Mouse (Mus musculus): Measurements from ENCODE around the gene B9d2. TPM values are rescaled to one million over a fixed set of nuclear protein-coding genes. Genes with fewer than 3 reads are reported as not detected.

The B9d2 gene
- total RNA-seq, 2 experiments from 2014 or later: 8.7 to 9.7 TPM

- TF ChIP-seq CTCF (IDR thresholded peaks at IDR 0.05): no peak
- H3K27ac ChIP-seq: no peak overlapping the region
- H3K4me3 ChIP-seq: peak overlapping the region; percentile 26; the same call in 1 of the 2 replicates
- intact Hi-C loops (cut with DNase I): no loop called here
- DNase-seq: peak; percentile 85
Measured at GRCm38 (mm10) chr7:25676085-25676781, 4.3 kb upstream of the B9d2 start.

DNA sequence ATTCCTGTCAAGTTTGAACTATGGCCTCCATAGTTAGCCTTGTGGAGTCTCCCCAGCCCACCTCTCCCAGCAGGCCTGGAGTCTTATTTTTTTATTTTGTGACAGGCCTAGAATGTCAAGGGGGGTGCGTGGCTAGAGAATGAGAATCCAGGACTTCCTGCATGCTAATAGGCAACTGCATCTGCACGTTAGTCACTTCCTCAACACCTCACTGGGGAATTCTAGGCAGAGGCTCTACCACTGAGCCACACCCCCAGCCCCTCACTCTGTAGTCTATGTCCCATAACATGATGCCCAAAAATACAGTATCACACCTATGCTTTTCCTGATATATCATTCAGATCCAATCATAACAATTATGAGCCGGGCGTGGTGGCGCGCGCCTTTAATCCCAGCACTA, 3.6 kb upstream of the B9d2 start:
- intact Hi-C loops (cut with DNase I): no loop called here
- TF ChIP-seq CTCF (IDR thresholded peaks at IDR 0.05): no peak
- no peak overlapping the region for H3K27ac ChIP-seq
- DNase-seq: no peak
- H3K4me3 ChIP-seq: no peak overlapping the region

DNA sequence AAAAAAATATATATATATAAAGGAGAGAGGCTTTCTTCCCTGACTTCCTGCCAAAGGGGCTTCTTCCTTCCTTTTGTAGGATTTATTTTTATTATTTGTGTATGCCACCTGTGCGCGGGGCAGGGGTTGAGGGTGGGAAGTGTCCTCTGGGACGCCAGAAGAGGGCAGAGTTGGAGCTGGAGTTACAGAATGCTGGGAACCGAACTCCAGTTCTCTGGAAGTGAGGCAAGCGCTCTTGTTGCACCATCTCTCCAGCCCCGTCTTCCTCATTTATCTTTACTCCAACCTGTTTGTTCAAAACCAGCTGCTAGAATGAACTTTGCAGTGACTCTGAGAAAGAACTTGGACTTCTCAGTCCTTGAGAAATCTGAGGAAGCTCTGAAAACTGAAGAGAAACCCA, 609 bp upstream of the B9d2 start:
- intact Hi-C loops (cut with DNase I): no loop called here
- DNase-seq: no peak
- peak overlapping the region; percentile 97 for H3K4me3 ChIP-seq
- TF ChIP-seq CTCF (IDR thresholded peaks at IDR 0.05): peak; percentile 24; the same call in 1 of the 2 replicates
- H3K27ac ChIP-seq: peak overlapping the region; percentile 97

DNA sequence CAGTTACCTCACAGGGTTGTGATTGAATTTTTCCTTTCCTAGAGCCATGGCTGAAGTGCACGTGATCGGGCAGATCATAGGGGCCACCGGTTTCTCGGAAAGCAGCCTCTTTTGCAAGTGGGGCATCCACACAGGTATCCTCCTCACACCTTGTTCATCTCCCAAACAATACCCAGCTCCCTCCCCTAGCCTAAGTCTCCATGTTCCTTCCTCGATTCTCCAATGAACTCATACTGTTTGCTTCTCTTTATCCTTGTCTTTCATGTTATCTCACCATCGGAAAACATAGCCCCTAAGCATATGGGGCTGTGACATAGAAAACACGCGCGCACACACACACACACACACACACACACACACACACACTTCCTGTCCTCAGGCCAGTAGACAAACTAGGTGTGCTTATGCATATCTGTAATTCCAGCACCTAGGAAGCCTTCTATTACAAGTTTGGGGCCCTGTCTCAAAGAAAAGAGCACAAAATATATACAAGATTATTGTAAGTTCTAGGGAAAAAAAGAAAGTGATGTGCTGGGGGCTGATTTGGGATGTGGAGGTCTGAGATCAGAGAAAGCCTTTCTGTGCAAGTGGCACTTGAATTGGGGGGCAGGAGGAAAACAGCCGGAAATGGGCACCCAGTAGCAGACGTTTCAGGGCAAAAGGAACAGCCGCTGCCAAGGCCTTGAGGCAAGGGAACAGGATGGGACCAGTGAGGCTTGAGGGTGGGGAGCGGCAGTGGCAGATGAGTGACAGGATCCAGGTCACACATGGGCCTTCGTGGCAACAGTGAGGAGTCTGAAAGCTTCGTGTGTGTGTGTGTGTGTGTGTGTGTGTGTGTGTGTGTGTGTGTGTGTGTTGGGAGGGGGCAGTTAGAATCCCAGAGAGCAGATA, 1.0 kb downstream of the B9d2 start:
- intact Hi-C loops (cut with DNase I): no loop called here
- DNase-seq: no peak
- Histone ChIP-seq H3K27ac (peak overlapping the region; percentile 97; the same call in 1 of the 2 replicates), H3K4me3 (peak overlapping the region; percentile 97)
- no peak for TF ChIP-seq CTCF (IDR thresholded peaks at IDR 0.05)

DNA sequence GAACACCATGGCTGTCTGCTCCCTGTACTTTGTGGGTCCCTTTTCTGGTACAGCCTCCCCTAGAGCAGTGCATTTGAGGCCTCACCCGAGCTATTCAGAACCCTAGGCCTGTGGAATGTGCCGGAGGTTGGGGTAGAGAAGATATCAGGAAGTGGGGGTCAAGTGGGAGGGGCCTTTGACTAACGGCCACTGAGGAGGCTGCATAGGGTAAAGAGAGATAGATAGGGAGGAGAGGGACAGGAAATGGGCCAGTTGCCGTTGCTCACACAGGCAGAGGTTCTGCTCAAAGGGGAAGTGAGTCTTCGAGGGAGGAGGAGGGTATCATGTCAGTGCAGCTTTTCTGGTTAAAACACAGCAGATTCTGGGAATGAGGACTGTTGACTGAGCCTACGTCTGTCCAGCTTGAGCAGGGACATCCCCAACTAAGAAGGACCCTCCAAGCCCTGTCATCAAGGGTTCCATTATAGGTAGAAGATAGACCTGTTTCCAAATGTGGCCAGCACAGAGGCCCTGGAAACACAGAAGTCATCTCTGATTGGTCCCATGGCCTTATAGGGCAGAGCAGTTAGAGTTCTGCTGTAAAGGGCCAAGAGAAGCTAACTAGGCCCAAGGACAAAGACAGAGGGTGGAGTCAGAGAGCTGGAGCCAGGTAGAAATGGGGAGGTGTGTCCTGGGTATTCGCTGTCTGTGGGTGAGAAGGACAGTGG, 3.0 kb downstream of the B9d2 start:
- H3K4me3 ChIP-seq: no peak overlapping the region
- no peak for TF ChIP-seq CTCF (IDR thresholded peaks at IDR 0.05)
- no peak for DNase-seq
- no peak overlapping the region; the same call in 1 of the 2 replicates for H3K27ac ChIP-seq
- intact Hi-C loops (cut with DNase I): no loop called here

DNA sequence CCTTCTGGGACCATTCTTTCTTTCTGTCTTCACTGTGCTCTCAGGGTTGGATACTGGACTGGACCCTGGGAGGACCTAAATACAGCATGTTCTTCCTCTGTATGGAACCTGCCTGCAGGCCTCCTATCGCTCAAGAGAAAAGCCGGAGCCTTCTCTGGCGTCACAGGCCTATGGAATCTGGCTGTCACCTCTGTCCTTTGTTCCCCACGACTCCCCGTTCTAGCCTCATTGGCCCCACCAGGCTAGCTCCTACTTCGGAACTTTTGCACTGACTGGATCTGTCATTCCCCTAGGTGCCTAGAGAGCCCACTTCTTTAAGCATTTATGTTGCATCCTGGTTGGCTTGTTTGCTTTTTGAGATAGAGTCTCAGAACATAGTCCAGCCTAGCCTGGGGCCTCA, 4.1 kb downstream of the B9d2 start:
- no peak for DNase-seq
- H3K27ac ChIP-seq: no peak overlapping the region
- intact Hi-C loops (cut with DNase I): no loop called here
- H3K4me3 ChIP-seq: no peak overlapping the region
- no peak for TF ChIP-seq CTCF (IDR thresholded peaks at IDR 0.05)

- intact Hi-C loops (cut with DNase I): no loop called here
- no peak for TF ChIP-seq CTCF (IDR thresholded peaks at IDR 0.05)
- no peak for DNase-seq
- H3K4me3 ChIP-seq: peak overlapping the region; percentile 82
- H3K27ac ChIP-seq: peak overlapping the region; percentile 90
Measured at GRCm38 (mm10) chr7:25685926-25686470, 5.4 kb downstream of the B9d2 start.

DNA sequence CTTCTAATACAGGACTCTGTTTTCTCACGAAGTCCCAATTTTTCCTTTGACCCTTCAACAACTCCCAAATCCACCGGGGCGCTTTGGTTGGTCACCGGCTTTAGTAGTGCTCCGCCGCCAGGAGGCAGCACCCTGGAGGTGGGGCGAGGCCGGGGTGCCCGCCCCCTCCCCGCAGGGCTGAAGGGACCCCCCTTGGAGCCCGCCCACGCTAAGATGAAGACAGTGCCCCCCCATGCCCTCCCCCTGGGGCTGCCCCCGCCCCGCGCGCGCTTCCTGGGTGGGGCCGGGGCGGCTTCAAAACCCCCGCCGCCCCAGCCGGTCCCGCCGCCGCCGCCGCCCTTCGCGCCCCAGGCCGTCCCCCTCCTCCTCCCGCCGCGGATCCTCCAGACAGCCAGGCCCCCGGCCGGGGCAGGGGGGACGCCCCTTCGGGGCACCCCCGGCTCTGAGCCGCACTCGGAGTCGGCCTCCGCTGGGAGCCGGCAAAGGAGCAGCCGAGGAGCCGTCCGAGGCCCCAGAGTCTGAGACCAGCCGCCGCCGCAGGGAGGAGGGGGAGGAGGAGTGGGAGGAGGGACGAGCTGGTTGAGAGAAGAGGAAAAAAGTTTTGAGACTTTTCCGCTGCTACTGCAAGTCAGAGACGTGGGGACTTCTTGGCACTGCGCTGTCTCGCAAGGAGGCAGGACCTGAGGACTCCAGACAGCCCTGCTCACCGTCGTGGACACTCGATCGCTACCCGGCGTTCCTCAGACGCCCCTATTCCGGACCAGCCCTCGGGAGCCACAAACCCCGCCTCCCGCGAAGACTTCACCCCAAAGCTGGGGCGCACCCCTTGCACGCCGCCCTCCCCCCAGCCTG, 6.3 kb downstream of the B9d2 start, which contains the start of gene Tgfb1:
Gene Tgfb1, plus strand, starts transcription at position 323 of the 852 bp plus-strand sequence.
- peak within 1 kb of the TSS; percentile 82 for H3K4me3 ChIP-seq
- intact Hi-C loops (cut with DNase I): no loop called here
- TF ChIP-seq CTCF (IDR thresholded peaks at IDR 0.05): peak; percentile 88
- peak within 1 kb of the TSS; percentile 90 for H3K27ac ChIP-seq
- peak; percentile 85 for DNase-seq

GRCm38 (mm10) chr7:25687811-25688401, 7.3 kb downstream of the B9d2 start:
- DNase-seq: peak; percentile 68
- H3K27ac ChIP-seq: peak overlapping the region; percentile 90

GRCm38 (mm10) chr7:25688810-25689586, 8.4 kb downstream of the B9d2 start:
- peak overlapping the region; percentile 82 for H3K4me3 ChIP-seq
- intact Hi-C loops (cut with DNase I): loop anchor here (2.0 kb wide), 1 partner anchor 18 kb away; no protein-coding TSS in a partner anchor
- no peak for TF ChIP-seq CTCF (IDR thresholded peaks at IDR 0.05)
- peak overlapping the region; percentile 90 for H3K27ac ChIP-seq
- peak; percentile 83 for DNase-seq

More at GRCm38 (mm10) chr7:25687811-25688401, 7.3 kb downstream of the B9d2 start:
- intact Hi-C loops (cut with DNase I): loop anchor here (2.0 kb wide), 1 partner anchor 19 kb away; no protein-coding TSS in a partner anchor
- peak; percentile 48 for TF ChIP-seq CTCF (IDR thresholded peaks at IDR 0.05)
- peak overlapping the region; percentile 82 for H3K4me3 ChIP-seq
